Mouse (Mus musculus) embryo, embryonic 11.5 days (tissue): Measurements from ENCODE around the gene Plekha6.

Experiments
- DNase-seq: peaks from one replicate; pipeline ENCODE4 v3.0.0-alpha.2; 2012; ENCODE audit warnings: low read depth, low spot score

Gene Plekha6

DNA sequence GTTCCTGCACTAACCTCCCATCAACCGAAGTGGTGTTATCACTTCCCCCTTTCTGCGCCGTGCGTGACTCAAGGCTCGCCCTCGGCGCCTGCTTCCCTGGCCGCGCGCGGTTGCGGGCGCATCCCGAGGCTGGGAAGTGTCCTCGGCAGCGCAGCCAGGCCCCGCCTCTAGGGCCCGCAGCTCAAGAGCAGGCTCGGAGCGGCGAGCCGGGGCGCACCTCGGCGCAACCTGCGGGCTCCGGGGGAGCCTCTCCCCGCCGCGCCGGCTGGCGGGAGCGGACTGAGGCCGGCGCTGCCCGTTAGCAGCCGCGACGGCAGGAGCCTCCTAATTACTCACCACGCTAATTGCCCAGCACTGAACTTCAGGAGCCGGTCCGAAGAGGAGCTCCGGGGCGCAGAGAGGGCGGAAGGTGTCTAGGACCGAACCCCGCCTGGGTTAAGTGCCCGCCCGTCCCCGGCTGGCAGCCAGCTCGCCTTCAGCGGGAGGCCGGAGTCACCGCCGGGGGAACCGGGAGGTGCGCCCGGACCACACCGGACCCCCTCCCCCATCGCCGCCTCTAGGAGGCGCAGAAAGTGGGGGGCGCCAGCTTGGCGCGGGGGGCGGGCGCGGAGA is at the start of gene Plekha6:
TSS of gene Plekha6 (plus strand) at position 391 of the 612 bp plus-strand sequence.
- DNase-seq: no peak

GRCm38 (mm10) chr1:133116108-133116507 is 47.9 kb upstream of the Plekha6 start:
- DNase-seq: no peak

DNA sequence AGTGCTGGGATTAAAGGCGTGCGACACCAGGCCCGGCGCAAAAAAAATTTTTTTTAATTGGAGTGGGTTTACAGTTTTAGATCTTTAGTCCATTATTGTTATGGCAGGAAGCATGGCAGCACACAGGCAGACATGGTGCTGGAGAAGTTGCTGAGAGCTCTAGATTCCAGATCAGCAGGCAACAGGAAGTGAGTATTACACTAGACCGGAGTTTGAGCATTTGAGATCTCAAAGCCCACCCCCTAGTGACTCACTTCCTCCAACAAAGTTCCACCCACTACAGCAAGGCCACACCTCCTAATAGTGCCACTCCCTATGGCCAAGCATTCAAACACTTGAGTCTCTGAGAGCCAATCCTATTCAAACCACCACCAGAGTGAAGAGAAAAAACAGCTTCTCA is 45.9 kb upstream of the Plekha6 start:
- no peak for DNase-seq

GRCm38 (mm10) chr1:133118844-133119243 is 45.2 kb upstream of the Plekha6 start:
- no peak for DNase-seq

GRCm38 (mm10) chr1:133119931-133120712 is 43.9 kb upstream of the Plekha6 start:
- DNase-seq: no peak

DNA sequence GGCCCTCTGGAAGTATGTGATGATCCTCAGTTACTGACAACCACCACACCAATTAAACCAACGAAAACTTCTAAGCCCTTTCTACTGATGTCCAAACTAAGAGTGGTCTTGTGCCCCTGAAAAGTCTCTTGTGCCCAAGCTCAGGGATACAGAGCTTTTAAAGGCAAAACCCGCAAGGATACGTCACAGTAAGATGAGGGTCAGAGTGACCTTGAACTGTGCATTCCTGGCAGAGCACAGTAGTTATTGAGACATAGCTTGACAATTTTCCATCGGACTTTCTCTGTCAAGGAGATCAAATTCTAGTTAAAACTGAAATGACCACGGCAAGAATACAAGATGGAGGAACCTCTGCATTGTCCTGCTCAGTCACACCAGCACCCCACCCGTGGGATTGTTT is 42.8 kb upstream of the Plekha6 start:
- DNase-seq: no peak

DNA sequence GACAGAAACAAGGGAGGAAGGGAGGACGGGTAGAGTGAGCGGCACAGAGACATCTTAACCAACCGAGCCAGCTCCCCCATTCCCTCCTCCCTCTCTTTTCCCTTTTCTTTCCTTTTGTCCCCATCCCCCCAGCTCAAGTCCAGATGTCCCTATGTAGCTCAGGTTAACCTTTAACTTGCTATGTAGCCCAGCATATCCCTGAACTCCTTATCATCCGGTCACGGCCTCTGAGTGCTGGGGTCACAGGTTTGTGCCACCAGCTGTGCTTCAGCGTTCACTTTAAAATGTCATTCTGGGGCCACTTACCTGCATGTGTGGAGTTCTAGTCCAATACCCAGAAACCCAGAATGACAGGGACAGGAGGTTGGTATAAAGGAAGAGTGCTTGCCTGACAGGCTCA is 39.9 kb upstream of the Plekha6 start:
- DNase-seq: no peak

DNA sequence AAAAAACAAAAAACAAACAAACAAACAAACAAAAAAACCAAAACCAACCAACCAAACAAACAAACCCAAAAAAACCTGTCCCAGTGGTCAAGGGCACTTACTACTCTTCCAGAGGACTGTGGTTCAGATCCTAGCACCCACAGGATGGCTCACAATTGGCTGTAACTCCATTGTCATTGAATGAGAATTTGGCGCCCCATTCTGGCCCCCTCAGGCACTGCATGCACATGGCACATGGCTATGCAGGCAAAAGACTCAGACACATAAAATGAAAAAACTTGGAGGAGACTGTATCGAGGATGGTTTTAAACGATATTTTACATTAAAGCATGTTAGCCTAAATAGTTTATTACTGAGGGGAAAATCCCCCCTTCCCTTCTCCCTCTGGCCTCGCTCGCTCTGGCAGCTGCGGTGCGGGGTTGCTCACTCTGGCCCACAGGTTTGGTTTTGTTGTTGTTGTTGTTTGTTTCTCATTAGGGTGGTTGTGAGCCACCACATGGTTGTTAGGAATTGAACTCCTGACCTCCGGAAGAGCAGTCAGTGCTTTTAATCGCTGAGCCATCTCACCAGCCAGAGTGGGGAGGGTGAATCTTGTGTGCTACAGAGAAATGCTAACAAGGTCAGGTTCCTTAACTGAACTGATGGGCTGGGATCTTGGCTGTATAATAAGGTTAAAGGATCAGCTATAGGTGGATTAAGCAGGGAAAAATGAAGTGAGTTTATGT is 38.2 kb upstream of the Plekha6 start:
- no peak for DNase-seq

DNA sequence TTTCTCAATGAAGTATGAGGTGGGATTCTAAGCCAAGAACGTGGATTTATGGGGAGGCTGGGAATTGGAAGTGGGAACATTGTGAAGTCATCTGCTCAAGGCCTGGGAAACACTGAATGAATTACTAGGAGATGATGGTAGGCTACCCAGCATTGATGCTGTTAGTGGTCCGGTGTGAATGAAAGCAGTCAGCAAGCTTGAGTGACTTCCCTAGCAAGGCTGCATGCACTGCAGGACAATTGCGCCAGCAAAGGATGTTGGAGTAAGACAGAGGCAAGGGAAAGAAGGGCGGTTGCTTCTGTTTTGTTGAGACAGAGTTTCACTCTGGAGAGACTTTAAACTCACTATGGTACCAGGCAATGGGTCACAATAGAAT is 37.7 kb upstream of the Plekha6 start:
- DNase-seq: no peak

DNA sequence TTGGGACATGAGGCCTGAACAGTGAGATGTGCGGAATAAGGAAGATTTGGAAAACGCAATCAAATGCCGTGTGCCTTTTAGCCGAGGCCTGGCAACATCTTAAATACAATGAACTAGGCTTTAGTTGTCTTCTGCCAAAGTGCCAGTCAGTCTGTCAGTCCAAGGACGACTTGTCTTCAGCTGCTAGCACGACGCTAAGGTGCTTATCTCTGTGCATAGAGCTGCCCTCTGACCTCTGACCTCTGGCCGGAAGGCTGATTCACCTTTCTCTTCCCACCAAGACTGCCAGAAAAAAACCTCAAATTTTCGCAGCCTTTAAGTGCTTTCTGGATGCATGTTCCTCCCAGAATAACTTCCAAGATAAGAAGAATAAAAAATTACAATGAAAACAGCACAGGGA is 36.7 kb upstream of the Plekha6 start:
- DNase-seq: no peak

- DNase-seq: no peak
Observed at GRCm38 (mm10) chr1:133129471-133130221, 34.4 kb upstream of the Plekha6 start.

GRCm38 (mm10) chr1:133130638-133131560 is 33.1 kb upstream of the Plekha6 start, which contains the start of gene Ppp1r15b:
TSS of gene Ppp1r15b (plus strand) at chr1:133131143.
- DNase-seq: peak; percentile 96

DNA sequence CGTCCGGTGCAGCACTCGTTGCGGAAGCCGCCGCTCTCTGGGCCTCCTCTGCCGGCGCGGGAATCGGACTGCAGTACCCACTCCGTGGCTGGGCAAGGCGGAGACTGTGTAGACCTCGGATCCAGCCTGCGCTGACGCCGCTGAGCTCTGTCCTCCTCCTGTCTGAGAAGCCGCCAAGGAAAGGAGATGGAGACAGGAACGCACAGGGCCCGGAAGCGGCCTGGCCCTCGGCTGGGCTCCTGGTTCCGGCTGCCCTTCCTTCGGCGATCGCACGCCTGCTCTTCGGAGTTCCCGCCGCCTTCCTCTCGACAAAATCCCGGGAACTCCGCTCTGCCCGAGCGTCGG is 32.5 kb upstream of the Plekha6 start:
- no peak for DNase-seq

DNA sequence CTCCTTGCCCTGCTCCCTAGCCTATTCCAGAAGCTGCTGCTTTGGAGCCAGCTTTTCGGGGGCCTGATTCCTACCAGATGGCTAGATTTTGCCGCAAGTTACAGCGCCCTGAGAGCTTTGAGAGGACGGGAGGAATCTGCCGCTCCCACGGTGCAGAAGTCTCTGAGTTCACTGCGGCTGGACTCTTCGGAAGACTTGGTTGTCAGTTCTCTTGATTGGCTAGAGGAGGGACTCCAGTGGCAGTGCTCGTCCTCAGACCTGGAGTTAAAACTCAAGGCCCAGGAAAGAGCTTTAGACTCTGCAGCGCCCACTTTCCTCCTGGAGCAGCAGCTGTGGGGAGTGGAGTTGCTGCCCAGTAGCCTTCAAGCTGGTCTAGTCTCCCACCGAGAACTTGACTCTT is 32.1 kb upstream of the Plekha6 start:
- no peak for DNase-seq

GRCm38 (mm10) chr1:133132388-133133326 is 31.4 kb upstream of the Plekha6 start:
- no peak for DNase-seq

DNA sequence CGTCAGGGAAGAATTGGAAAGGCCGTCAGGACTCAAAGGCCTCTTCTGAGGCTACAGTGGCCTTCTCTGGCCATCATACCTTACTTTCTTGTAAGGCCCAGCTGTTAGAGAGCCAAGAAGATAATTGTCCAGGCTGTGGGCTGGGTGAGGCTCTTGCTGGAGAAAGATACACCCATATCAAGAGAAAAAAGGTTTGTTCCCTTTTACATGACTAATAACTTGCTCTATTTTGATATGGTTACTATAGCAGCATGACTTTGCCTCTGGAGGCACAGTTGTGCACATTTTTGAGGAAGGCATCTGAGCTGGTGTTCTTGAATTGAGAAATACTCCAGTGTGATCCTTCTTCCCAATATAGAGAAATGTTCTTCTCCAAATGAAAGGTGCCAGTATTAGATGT is 30.6 kb upstream of the Plekha6 start:
- DNase-seq: no peak

- no peak for DNase-seq
Observed at GRCm38 (mm10) chr1:133134071-133134470, 29.9 kb upstream of the Plekha6 start.

DNA sequence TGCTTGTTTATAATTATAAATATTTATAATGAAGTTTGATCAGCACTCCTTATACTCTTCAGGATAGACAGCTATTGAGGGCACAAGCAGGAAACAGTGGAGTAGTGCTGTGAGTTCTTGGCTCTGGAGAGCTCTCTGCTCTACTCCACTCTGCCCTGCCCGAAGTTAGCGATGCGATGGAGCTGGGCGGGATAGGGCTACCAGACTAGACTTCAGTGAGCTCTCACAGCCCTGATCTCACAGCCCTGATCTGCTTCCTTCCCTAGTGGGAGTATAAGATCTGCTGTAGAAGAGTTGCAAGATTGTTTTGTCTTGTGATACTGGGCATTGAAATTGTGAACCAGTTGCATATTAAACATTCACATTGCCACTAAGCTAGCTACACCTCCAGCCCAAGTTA is 29.1 kb upstream of the Plekha6 start:
- no peak for DNase-seq

- DNase-seq: no peak
Observed at GRCm38 (mm10) chr1:133135808-133136207, 28.2 kb upstream of the Plekha6 start.

DNA sequence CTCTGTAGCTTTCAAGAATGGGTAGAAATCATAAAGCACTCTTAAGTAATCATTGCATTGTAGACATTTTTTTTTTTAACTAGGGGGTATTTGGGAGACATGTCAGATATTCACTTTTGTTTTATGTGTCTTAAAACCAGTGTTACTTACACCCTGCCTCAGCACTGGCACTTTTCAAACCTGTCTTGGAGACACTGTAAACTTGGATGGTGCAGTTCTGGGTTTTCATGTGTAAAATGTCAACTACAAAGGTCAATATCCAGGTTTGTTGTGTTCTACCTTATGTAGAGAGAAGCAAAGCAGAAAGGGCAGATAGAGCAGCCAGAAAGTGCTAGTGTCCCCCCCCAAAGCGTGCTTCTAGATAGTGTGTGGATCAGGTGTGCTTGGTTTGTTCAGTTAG is 25.6 kb upstream of the Plekha6 start:
- DNase-seq: no peak
